Mouse (Mus musculus): ENCODE data around the gene Plek.
"Not testable (repeated sequence)": the region's sequence is repeated elsewhere in the genome, so short reads cannot be mapped to it uniquely, and the experiment has no call there.

The Plek gene

DNA sequence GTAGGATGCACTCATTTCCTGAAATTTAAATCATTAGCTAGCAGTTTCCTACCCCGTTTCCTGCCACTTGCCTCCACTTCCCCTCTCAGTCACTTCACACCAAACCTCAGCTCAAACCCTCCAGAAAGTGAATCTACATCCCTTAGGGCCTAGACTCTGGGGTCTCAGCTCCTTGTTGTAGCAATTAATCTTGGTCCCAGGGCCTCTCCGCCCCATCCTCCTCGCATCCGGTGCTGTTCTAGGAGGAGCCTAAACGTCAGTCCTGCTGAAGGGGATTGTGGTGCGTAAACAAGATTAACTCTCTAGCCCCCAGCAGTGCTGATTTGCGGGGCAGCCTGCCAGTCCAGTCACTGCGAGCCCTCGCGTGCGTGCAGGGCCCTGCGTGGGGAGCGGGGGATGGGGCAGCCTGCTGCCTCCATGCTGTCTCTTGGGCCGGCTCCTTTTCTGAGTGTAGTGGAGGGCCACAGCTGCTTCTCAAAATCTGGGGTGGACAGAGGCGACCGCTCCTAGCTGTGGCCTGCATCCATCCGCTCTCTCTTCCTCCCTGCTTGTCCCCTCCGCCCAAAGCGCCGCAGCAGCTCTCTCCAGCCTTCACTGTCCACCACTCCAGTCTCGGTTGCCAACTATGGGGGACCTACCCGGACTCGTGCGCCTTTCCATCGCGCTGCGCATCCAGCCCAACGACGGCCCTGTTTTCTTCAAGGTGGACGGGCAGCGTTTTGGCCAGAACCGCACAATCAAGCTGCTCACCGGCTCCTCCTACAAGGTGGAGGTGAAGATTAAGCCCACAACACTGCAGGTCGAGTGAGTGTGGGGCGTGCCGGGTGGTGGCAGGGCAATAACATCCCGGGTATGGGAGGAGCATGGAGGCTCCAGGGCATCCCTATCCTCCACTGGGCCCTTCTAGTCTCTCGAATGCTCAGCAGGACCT is at the start of gene Plek, which contains the start of gene Cnrip1:
Gene Plek, minus strand, starts transcription at position 837 of the 931 bp plus-strand sequence.
Gene Cnrip1, plus strand, starts transcription at position 42 of the 931 bp plus-strand sequence.
- peak; percentile 67 for DNase-seq (ENCODE audit: low read depth, low spot score)

- peak; percentile 11 for DNase-seq (ENCODE audit: low read depth, low spot score)
These were observed 33.9 kb upstream of the Plek start for GRCm38 (mm10) chr11:17086106-17086505.

DNA sequence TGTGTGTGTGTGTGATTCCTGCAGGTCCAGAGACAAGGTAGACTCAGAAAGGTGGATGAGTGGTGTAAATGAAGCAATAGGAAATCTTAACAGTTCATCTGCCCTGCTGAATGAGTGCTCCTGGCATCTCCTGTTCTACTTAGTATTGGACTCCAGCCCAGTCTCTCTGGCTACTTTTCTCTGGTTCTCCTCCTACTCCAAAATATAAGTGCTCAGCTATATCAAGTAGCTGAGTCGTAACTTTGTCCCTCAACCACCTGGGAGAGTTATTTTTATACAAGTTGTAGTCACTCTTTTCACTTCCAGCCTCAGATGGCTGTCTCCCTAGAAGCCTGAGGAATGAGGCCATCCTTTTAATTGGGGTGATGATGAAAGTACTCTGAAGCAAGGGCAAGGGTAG is 31.7 kb upstream of the Plek start:
- DNase-seq (ENCODE audit: low read depth, low spot score) = no peak

DNA sequence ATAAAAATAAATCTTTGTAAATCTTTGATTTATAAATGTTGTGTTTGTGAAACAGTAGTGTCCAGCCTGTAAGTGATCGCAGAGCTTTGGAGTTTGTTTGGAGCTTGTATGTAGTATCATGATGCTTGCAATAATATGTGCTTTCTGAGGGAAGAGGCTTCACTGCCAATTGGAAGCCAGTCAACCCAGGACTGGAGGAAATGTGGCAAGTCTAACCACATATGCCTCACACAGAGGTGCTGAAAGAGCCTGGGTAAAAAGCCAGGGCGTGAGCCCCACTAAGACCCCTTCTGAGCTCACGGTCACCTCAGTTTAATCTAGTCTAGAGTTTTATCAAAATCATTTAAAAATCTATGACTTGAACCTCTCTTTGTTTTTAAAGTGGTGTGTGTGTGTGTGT is 31.3 kb upstream of the Plek start:
- no peak for DNase-seq (ENCODE audit: low read depth, low spot score)

DNA sequence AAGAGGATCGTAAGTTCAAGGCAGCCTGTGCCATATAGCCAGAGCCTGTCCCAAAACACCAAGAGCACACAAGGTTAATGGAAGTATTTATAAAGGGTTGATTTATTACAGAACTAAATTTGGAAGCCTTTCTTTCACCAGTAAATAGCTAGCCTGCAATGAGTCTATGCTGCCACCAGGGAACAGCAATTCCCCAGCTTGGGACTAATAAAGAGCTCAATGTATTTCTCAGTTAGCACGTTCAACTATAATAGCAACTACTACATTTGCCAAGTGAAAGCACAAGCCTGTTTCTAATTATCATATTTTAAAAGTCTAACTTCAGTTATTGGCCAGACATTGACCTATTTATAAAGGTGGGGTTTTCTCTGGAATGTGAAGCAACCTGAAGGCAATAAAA is 30.8 kb upstream of the Plek start:
- DNase-seq (ENCODE audit: low read depth, low spot score) = peak; percentile 57

GRCm38 (mm10) chr11:17082086-17082485 is 29.9 kb upstream of the Plek start:
- no peak for DNase-seq (ENCODE audit: low read depth, low spot score)

DNA sequence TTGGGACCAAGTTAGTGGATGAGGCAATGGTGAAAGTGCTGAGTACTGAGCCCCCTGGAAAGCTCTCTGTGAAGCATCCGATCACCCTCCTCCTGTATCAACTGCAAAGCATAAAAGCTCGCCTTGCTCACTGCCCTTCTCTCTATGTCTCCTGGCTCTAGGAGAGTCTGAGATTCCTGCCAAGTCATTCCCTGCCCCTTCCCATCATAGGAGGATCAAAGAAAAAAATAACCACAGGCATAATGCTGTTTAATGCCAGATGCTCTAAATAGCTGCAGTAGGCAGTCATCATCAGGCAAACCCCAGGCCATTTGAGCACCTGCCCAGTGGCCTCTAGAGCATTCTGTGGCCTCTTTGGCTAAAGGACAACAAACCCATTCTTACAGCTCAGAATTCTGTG is 23.5 kb upstream of the Plek start:
- no peak for DNase-seq (ENCODE audit: low read depth, low spot score)

DNA sequence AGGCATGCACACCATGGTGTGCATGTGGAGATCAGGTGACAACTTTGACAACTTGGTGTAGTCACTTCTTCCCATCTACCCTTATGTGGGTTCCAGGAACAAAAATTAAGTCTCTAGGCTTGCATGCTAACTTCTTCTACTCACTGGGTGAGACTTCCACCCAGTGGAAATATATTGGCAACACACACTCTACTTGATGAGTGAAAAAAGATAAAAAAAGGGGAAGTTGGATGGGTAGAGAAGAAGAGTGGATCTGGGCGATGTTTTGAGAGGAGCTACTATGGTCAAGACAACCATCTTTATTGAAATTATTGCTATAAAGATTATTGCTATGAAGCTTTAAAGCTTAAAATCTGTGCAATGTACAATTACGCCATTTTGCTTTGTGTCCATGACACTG is 17.2 kb upstream of the Plek start:
- DNase-seq (ENCODE audit: low read depth, low spot score) = not testable (repeated sequence)

DNA sequence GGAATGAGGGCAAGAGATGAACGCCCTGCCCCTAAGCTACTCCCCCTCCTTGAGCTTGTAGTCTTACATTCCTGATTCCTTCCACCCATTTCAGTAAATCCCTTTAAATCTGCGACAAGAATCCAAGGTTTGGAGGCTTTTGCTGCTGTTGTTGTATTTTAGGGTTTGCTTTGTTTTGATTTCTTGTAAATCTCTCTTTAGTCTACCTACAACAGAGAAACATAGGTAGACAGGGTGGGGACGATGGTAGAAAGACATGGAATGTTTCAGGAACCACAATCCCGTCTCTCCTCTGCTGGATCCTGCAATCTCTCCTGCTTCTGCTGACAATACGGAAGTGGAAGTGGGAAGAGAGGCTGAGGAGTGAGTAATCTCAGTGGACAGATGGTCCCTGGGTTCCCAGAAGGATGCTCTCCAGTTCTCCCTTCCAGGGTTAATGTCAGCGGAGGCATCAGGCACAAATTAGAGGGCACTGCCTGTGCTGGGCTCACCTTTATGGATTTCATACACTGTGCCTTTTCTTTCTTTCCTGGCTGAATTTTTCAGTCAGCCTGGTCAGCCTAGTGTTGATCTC is 382 bp upstream of the Plek start:
- DNase-seq (ENCODE audit: low read depth, low spot score) = peak; percentile 13

GRCm38 (mm10) chr11:17045806-17046205 is 6.4 kb downstream of the Plek start:
- no peak for DNase-seq (ENCODE audit: low read depth, low spot score)

GRCm38 (mm10) chr11:17023984-17024383 is 28.2 kb downstream of the Plek start:
- no peak for DNase-seq (ENCODE audit: low read depth, low spot score)

DNA sequence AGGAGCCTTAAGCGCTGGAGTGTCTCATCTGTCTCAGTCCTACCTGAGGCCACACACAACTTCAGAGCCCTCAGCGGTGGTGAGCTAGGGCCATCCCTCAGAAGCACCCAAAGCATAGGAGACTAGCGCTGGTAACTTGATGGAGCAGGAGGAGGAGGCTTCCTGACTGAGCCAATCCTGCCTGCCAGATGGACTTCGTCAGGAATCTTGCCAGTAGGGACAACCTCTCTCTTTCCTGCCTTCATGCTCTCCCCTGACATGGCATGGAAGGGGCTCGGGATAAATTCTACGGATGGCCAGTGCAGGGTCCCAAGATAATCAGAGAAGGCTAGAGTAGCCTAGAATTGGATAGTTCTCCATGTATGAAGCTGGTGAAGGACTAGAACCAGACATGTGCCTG is 29.0 kb downstream of the Plek start:
- no peak for DNase-seq (ENCODE audit: low read depth, low spot score)

DNA sequence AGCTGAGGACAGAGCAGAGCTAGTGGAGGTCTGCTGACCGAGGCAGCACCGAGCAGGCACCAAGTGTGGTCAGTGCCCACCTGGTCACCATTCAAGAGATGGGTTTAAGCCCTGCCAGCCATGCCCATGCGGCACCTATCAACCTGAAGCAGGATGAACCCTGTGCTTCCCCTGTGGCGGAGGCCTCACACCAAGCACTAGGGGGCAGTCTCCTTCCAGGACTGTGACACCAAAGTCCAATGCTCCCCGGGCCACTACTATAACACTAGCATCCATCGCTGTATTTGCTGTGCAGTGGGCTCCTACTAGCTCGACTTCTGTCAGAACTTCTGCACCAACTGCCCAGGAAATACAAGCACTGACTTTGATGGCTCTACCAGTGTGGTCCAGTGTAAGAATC is 32.9 kb downstream of the Plek start:
- DNase-seq (ENCODE audit: low read depth, low spot score) = no peak

DNA sequence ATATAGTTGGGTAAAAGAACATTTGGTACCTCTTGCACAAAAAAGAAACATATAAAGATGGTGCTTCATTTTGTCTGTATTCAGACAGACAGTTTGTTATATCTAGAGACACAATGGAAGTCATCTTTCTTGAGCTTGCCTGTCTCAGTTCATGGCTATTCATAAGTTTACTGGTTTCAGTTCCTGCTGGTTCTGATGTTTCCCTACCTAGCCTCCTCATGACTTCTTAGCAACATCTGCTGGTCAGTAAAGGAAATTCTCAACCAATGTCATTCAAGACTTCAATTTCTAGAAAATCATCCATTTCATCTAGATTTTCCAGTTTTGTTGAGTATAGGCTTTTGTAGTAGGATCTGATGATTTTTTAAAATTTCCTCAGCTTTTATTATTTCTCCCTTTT is 39.2 kb downstream of the Plek start:
- no peak for DNase-seq (ENCODE audit: low read depth, low spot score)

- no peak for DNase-seq (ENCODE audit: low read depth, low spot score)
These were observed 43.7 kb downstream of the Plek start for GRCm38 (mm10) chr11:17008498-17008941.

- no peak for DNase-seq (ENCODE audit: low read depth, low spot score)
These were observed 44.5 kb downstream of the Plek start for GRCm38 (mm10) chr11:17007517-17008173.

DNA sequence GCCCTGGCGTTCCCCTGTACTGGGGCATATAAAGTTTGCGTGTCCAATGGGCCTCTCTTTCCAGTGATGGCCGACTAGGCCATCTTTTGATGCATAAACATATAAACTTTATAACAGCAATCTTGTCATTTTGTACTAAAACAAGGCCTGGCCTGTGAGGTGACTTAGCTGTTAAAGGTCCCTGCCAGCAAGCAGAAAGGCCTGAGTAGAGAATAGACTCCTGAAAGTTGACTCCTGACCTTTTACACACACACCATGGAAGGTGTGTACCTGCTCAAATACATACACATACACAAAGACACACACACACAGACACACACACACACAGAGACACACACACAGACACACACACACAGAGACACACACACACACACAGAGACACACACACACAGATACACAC is 45.7 kb downstream of the Plek start:
- not testable (repeated sequence) for DNase-seq (ENCODE audit: low read depth, low spot score)

DNA sequence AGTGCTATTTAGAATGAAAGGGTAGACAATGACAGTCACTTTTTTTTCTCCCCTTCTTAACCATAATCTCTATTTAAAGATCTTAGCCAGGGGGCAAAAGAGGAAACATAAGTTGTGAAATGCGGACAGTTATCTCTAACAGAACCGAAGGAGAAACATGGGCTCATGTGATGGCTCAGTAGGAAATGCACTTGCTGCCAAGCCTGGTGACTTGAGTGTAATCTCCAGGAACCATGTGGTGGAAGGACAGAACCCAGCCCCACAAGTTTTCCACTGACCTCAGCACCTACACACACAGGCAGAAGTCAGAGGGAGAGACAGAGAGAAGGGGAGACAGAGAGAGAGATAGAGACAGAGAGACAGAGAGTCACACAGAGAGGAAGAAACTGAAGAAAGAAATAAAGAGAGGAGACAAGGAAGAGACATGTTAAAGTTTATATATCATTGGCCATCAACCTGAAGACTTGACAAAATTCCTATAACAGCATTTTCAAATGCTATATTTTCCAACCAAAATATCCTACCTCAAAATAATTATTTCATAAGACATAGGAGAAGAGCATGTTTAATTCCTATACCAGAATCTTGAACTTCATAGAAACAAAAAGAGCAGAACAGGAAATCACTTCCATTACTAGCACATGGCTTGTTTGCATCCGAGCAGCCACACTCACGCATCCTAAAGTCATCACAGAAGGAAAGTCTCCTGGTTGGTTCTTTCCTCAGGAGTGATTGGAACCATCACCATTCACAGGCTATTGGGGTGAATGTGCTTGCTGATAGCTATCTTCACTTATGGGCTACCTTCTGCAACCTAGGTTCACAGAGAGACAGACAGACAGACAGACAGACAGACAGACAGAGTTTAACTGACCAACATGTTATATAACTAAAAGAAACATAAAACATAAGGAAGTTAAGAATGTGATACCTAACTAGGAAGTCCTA is 47.0 kb downstream of the Plek start:
- no peak for DNase-seq (ENCODE audit: low read depth, low spot score)

DNA sequence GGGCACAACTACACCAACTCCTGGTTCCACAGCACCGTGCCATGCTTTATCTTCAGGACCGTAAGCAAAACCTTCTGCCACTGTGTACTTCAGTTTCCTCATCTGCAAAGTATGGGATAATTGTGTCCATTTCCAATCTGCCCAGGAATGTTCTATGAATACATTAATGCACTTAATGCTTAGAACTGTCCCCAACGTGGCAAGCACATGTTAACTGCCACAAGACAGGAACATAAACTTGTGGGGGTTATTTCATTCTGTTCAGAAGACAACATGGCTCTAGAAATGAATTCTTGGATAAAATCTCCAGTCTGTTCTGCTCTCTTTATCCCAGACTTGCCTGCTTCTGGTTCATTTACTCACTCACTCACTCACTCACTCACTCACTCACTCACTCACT is 48.4 kb downstream of the Plek start:
- no peak for DNase-seq (ENCODE audit: low read depth, low spot score)

DNA sequence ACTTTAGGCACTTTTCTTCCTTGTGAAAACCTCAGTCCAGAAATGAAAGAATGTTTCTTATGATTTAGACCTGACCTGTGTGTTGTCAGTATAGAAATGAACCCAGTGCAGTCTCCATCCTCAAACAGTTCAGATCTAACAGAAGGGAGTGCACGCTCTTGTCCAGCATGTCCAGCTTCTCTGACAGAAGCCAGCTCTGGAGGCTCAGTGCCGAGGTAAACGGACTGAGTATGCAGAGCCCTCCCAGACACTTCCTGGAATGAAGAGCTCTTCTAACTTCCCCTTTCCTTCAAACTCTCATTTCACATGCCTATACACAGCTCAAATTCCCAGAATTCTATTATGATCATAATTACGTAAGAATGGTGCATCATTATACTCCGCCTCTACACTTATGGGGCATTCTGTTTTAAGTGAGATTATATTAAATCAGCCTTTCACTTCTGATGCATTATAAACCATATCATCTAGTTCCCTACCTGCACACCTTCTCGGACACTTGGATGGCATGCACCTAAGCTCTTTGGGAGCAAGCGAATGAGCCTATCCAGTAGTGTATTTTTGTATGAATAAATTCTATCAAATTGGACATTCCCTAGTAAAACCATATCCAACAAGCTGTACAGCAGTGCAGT is 49.3 kb downstream of the Plek start:
- DNase-seq (ENCODE audit: low read depth, low spot score) = no peak
